Mouse (Mus musculus): ENCODE measurements around the gene Cln3. TPM values are rescaled to one million over a fixed set of nuclear protein-coding genes. Genes with fewer than 3 reads are reported as not detected.

Cln3 gene
- polyA plus RNA-seq, 1 experiment from 2014 or later, result 38.4 TPM

DNA sequence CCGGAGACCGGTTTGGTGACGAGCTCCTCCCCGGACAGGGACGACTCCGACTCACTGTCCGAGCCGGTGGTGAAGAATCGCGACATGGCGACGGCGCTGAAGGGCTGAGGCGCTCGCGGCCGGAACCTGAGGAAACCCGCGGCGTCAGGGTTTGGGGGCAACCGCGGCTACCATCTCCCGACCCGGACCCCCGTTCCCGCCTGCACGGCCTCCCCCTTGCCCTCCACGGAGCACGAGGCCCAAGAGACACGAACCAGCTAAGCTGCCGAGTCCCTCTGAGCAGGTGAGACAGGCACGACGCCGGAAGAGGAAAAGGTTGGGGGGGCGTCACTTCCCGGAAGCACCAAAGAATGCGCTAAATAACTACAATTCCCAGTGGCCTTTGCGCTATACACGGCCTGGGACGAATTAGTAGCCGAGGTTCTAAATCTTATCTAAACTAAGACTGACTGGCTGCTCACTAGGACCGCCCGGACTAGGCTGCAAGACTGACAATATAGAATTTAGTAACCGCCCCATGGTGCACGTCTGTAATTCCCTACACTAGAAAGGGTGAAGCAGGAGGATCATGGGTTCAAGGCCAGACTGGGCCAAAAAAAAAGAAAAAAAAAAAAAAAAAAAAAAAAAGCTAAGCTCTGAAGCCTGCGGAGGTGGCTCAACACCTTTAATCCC lies 19.4 kb downstream of the Cln3 start, which contains the start of gene Eif3c:
Eif3c (minus strand) TSS at position 318 of the 672 bp plus-strand sequence.
- Histone ChIP-seq H3K27ac (replicated peaks) (peak within 1 kb of the TSS; percentile 90), H3K27me3 (no peaks in the 10 kb centered on the region), H3K36me3 (peaks cover 33% of the 10 kb centered on the region), H3K4me3 (replicated peaks) (peak within 1 kb of the TSS; percentile 72), H3K4me2 (replicated peaks) (peak within 1 kb of the TSS; percentile 60), H3K9me3 (replicated peaks) (no peaks in the 10 kb centered on the region), H3K4me1 (peaks cover 7% of the 10 kb centered on the region; the same call in 1 of the 2 replicates), H3K9ac (peak within 1 kb of the TSS; percentile 76)
- ATAC-seq (ENCODE audit: insufficient number of reproducible peaks, low FRiP score, low TSS enrichment, low read depth), result peak; percentile 95
- WGBS, result 0% methylated on average over 46 of the region's 46 CpGs

- Histone ChIP-seq H3K4me3 (replicated peaks) (peak overlapping the region; percentile 72), H3K4me2 (replicated peaks) (peak overlapping the region; percentile 60), H3K27ac (replicated peaks) (peak overlapping the region; percentile 90), H3K36me3 (peaks cover 39% of the 10 kb centered on the region), H3K4me1 (peaks cover 7% of the 10 kb centered on the region; the same call in 1 of the 2 replicates), H3K9ac (peak overlapping the region; percentile 76), H3K9me3 (replicated peaks) (no peaks in the 10 kb centered on the region), H3K27me3 (no peaks in the 10 kb centered on the region)
- peak; percentile 26; the same call in 1 of the 2 replicates for ATAC-seq (ENCODE audit: insufficient number of reproducible peaks, low FRiP score, low TSS enrichment, low read depth)
- WGBS, result under 1% methylated on average over 28 of the region's 28 CpGs
Measured at GRCm38 (mm10) chr7:126565693-126566092, 19.9 kb downstream of the Cln3 start.

GRCm38 (mm10) chr7:126556635-126557034 lies 29.0 kb downstream of the Cln3 start:
- Histone ChIP-seq H3K9ac (no peak overlapping the region), H3K4me1 (no peaks in the 10 kb centered on the region), H3K4me3 (replicated peaks) (no peak overlapping the region), H3K36me3 (peaks cover 93% of the 10 kb centered on the region), H3K4me2 (replicated peaks) (no peak overlapping the region), H3K27me3 (no peaks in the 10 kb centered on the region), H3K27ac (replicated peaks) (no peak overlapping the region), H3K9me3 (replicated peaks) (no peaks in the 10 kb centered on the region)
- 92% methylated on average over 5 of the region's 5 CpGs for WGBS
- no peak for ATAC-seq (ENCODE audit: insufficient number of reproducible peaks, low FRiP score, low TSS enrichment, low read depth)

- no peak for ATAC-seq (ENCODE audit: insufficient number of reproducible peaks, low FRiP score, low TSS enrichment, low read depth)
- Histone ChIP-seq H3K27me3 (no peaks in the 10 kb centered on the region), H3K4me1 (no peaks in the 10 kb centered on the region), H3K36me3 (peaks cover 95% of the 10 kb centered on the region), H3K4me3 (replicated peaks) (no peak overlapping the region), H3K4me2 (replicated peaks) (no peak overlapping the region), H3K27ac (replicated peaks) (no peak overlapping the region), H3K9ac (no peak overlapping the region), H3K9me3 (replicated peaks) (no peaks in the 10 kb centered on the region)
- 94% methylated on average over 1 of the region's 1 CpGs for WGBS
Measured at GRCm38 (mm10) chr7:126554796-126555195, 30.8 kb downstream of the Cln3 start.

DNA sequence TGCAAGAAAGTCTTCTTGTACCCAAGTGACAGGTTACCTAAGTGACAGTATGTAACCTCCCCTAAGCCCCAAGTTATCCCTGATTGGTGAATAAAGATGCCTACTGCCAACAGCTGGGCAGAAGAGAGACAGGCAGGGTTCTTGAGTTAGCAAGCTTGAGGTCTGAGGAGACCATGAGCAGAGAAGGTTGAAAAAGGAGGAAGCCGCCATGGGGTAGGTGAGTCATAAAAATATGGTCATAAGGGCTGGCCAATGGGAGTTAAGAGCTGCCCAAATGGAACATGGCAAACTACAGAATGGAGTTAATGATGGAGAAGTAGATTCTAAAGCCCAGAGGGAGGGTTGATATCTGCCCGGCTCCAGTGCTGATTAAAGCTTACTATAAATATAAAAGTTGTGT lies 40.0 kb downstream of the Cln3 start:
- H3K36me3 ChIP-seq, result peaks cover 59% of the 10 kb centered on the region
- ATAC-seq (ENCODE audit: insufficient number of reproducible peaks, low FRiP score, low TSS enrichment, low read depth), result no peak
- H3K9me3 ChIP-seq (replicated peaks), result no peaks in the 10 kb centered on the region
- WGBS, result 80% methylated on average over 2 of the region's 2 CpGs
- H3K9ac ChIP-seq, result no peak overlapping the region
- no peaks in the 10 kb centered on the region for H3K4me1 ChIP-seq
- no peaks in the 10 kb centered on the region for H3K27me3 ChIP-seq
- no peak overlapping the region for H3K27ac ChIP-seq (replicated peaks)
- H3K4me3 ChIP-seq (replicated peaks), result no peak overlapping the region
- no peak overlapping the region for H3K4me2 ChIP-seq (replicated peaks)

DNA sequence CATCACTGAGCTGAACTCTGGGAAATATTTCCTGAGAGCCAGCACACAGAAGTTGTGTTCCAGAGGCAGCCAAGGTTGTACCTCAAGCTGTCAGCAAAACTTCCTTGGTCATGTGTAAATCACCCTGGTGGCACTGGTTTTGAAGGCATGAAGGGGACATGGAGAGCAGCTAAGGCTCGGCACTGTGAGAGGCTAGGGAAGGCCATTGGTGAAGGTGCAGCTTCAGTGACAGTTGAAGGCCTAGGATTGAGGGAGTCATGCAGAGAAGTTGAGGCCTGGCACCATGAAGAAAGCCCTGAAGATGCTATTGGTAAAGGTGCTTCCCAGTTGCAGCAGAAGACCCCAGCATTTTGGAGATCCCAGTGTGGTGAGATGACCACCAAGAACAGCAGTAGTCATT lies 44.0 kb downstream of the Cln3 start:
- no peak overlapping the region for H3K4me2 ChIP-seq (replicated peaks)
- no peaks in the 10 kb centered on the region for H3K9me3 ChIP-seq (replicated peaks)
- no peak overlapping the region for H3K27ac ChIP-seq (replicated peaks)
- ATAC-seq (ENCODE audit: insufficient number of reproducible peaks, low FRiP score, low TSS enrichment, low read depth), result no peak
- H3K4me1 ChIP-seq, result 0 out of 2 replicates have a peak, but pooled peaks cover 3% of the 10 kb centered on the region
- no peak overlapping the region for H3K9ac ChIP-seq
- H3K4me3 ChIP-seq (replicated peaks), result no peak overlapping the region
- H3K36me3 ChIP-seq, result peaks cover 19% of the 10 kb centered on the region
- H3K27me3 ChIP-seq, result peaks cover 5% of the 10 kb centered on the region
- 88% methylated on average over 1 of the region's 1 CpGs for WGBS

DNA sequence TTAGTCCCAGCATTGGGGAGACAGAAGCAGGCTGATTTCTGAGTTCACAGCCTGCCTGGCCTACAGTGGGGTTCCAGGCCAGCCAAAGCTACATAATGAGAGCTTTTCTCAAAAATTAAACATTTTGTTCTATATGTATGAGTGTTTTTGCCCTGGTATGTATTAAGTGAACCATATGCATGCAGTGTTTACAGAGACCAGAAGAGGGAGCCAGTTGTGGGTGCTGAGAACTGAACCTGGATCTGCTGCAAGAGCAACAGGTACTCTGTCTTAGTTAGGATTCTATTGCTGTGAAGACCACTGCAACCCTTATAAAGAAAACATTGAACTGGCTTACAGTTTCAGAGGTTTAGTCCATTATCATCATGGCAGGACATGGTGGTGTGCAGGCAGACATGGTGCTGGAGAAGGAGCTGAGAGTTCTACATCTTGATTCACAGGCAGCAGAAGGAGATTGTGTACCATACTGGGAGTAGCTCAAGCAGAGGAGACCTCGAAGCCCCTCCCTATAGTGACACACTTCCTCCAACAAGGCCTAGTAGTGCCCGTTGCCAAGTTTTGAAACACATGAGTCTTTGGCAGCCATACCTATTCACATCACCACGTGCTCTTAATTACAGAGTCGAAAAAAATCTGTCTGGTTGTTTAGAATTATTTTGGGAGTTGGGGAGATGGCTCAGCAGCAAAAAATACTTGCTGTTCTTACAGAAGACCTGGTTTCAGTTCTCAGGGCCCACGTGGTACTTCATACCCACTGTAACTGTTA lies 47.6 kb downstream of the Cln3 start:
- WGBS, result 50% methylated on average over 5 of the region's 5 CpGs
- ATAC-seq (ENCODE audit: insufficient number of reproducible peaks, low FRiP score, low TSS enrichment, low read depth), result no peak; the same call in 1 of the 2 replicates
- Histone ChIP-seq H3K9me3 (replicated peaks) (no peaks in the 10 kb centered on the region), H3K27me3 (peaks cover 11% of the 10 kb centered on the region), H3K4me2 (replicated peaks) (no peak overlapping the region), H3K4me1 (0 out of 2 replicates have a peak, but pooled peaks cover 8% of the 10 kb centered on the region), H3K36me3 (no peaks in the 10 kb centered on the region), H3K4me3 (replicated peaks) (no peak overlapping the region), H3K9ac (no peak overlapping the region), H3K27ac (replicated peaks) (no peak overlapping the region)

GRCm38 (mm10) chr7:126536466-126536865 lies 49.2 kb downstream of the Cln3 start:
- Histone ChIP-seq H3K9me3 (replicated peaks) (no peaks in the 10 kb centered on the region), H3K27me3 (peaks cover 11% of the 10 kb centered on the region), H3K27ac (replicated peaks) (no peak overlapping the region), H3K36me3 (no peaks in the 10 kb centered on the region), H3K4me3 (replicated peaks) (peak overlapping the region; percentile 49), H3K4me1 (0 out of 2 replicates have a peak, but pooled peaks cover 8% of the 10 kb centered on the region), H3K9ac (no peak overlapping the region), H3K4me2 (replicated peaks) (peak overlapping the region; percentile 85)
- 55% methylated on average over 9 of the region's 9 CpGs for WGBS
- no peak for ATAC-seq (ENCODE audit: insufficient number of reproducible peaks, low FRiP score, low TSS enrichment, low read depth)

GRCm38 (mm10) chr7:126535766-126536165 lies 49.9 kb downstream of the Cln3 start:
- no peaks in the 10 kb centered on the region for H3K36me3 ChIP-seq
- H3K27ac ChIP-seq (replicated peaks), result no peak overlapping the region
- H3K4me3 ChIP-seq (replicated peaks), result peak overlapping the region; percentile 49
- H3K9me3 ChIP-seq (replicated peaks), result no peaks in the 10 kb centered on the region
- ATAC-seq (ENCODE audit: insufficient number of reproducible peaks, low FRiP score, low TSS enrichment, low read depth), result no peak
- 0 out of 2 replicates have a peak, but pooled peaks cover 8% of the 10 kb centered on the region for H3K4me1 ChIP-seq
- peaks cover 11% of the 10 kb centered on the region for H3K27me3 ChIP-seq
- H3K4me2 ChIP-seq (replicated peaks), result peak overlapping the region; percentile 85
- WGBS, result 1% methylated on average over 28 of the region's 28 CpGs
- H3K9ac ChIP-seq, result peak overlapping the region; percentile 39; the same call in 1 of the 2 replicates

GRCm38 (mm10) chr7:126533434-126533833 lies 52.2 kb downstream of the Cln3 start:
- H3K36me3 ChIP-seq, result no peaks in the 10 kb centered on the region
- peaks cover 11% of the 10 kb centered on the region for H3K27me3 ChIP-seq
- no peak for ATAC-seq (ENCODE audit: insufficient number of reproducible peaks, low FRiP score, low TSS enrichment, low read depth)
- H3K9me3 ChIP-seq (replicated peaks), result no peaks in the 10 kb centered on the region
- H3K9ac ChIP-seq, result no peak overlapping the region
- 0 out of 2 replicates have a peak, but pooled peaks cover 7% of the 10 kb centered on the region for H3K4me1 ChIP-seq
- WGBS, result 72% methylated on average over 1 of the region's 1 CpGs
- no peak overlapping the region for H3K27ac ChIP-seq (replicated peaks)
- no peak overlapping the region for H3K4me3 ChIP-seq (replicated peaks)
- H3K4me2 ChIP-seq (replicated peaks), result no peak overlapping the region

DNA sequence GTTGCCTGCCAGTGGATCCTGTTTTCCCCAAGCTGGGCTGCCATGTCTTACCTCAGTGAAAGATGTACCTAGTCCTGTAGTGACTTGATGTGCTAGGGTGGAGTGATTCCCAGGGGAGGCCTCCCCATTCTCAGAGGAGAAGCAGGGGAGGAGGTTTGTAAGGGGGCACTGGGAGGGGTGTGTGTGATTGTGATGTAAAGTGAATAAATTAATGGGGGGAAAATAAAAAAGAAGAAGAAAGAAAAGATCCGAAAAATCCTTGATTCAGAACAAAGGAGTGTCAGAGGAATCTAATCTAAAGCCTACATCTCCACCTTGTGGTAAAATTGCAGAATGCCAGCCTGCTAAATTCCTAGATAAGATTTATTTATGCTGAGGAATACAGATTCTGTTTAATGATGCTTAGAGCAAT lies 57.4 kb downstream of the Cln3 start:
- no peak overlapping the region for H3K27ac ChIP-seq (replicated peaks)
- ATAC-seq (ENCODE audit: insufficient number of reproducible peaks, low FRiP score, low TSS enrichment, low read depth), result no peak
- no peak overlapping the region for H3K9ac ChIP-seq
- H3K4me3 ChIP-seq (replicated peaks), result no peak overlapping the region
- H3K9me3 ChIP-seq (replicated peaks), result no peaks in the 10 kb centered on the region
- H3K4me1 ChIP-seq, result peaks cover 4% of the 10 kb centered on the region; the same call in 1 of the 2 replicates
- H3K4me2 ChIP-seq (replicated peaks), result no peak overlapping the region
- no peaks in the 10 kb centered on the region for H3K36me3 ChIP-seq
- WGBS, result 0% methylated on average over 1 of the region's 1 CpGs
- no peaks in the 10 kb centered on the region for H3K27me3 ChIP-seq
